Mouse (Mus musculus) ES-CJ7 (cell line): ENCODE measurements around the gene Acsm3.
A peak's percentile ranks its signal among the peaks of the same experiment; 100 is the strongest.

Source experiments
- DNase-seq: peaks from one replicate; pipeline ENCODE4 v3.0.0; 2011; ENCODE audit warnings: low read depth, low spot score

Gene Acsm3

GRCm38 (mm10) chr7:119795311-119795710 is 34.6 kb downstream of the Acsm3 start:
- no peak for DNase-seq

GRCm38 (mm10) chr7:119800488-119800887 is 39.8 kb downstream of the Acsm3 start:
- DNase-seq: peak; percentile 34

- no peak for DNase-seq
Measured at GRCm38 (mm10) chr7:119800991-119801390, 40.3 kb downstream of the Acsm3 start.

DNA sequence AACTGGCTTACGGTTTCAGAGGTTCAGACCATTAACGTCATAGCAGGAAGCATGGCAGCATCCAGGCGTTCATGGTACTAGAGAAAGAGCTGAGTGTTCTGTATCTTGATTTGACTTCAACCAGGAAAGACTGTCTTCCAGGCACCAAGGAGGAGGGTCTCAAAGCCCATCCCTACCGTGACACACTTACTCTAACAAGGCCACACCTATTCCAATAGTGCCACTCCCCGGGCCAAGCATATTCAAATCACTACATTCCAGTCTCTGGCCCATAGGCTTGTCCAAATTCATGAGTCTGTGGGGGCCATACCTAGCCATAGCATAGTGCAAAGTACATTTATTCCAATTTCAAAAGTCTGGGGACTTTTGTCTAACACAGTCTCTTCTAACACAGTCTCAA is 46.7 kb downstream of the Acsm3 start:
- peak; percentile 56 for DNase-seq

DNA sequence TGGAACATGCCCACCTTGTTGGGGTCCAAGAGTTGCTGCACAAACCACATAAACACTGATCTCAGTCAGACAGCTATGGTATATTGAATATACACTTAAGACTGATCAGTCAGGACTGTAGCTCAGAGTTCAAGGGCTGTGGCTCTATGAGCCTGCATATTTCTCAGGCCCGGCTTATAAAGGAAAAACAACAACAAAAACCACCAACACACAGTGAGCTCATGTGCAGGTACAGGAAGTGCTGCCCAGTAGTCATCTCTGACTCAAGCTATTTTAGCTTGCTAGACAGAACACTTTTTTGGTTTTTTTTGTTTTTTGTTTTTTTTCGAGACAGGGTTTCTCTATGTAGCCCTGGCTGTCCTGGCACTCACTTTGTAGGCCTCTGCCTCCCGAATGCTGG is 48.0 kb downstream of the Acsm3 start:
- DNase-seq: no peak

- DNase-seq: no peak
Measured at GRCm38 (mm10) chr7:119835371-119835770, 74.6 kb downstream of the Acsm3 start.

DNA sequence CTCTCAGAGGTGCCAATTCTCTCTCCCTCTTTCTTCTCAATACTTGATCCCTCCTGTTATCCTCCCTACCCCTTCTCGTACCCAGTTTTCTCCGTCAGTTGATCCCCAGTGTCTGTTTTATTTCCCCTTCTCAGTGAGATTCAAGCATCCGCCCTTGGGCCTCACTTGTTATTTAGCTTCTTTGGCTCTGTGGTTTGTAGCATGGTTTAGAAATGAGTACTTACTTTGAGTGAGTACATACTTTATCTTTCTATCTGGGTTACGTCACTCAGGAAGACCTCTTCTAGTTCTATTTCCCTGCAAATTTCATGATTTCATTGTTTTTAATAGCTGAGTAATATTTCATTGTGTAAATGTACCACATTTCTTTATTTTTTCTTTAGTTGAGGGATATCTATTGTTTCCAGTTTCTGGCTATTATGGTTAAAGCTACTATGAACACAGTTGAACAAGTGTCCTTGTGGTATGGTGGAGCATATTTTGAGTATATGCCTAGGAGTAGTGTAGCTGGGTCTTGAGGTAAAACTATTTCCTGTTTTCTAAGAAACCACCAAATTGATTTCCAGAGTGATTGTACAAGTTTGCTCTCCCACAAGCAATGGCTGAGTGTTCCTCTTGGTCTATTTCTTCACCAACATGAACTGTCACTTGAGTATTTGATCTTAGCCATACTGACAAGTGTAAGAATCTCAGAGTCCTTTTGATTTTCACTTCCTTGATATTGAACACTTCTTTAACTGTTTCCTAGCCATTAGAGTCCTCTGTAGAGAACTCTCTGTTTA is 75.5 kb downstream of the Acsm3 start:
- no peak for DNase-seq
